Mouse (Mus musculus): ENCODE measurements around the gene Tmprss2.
"Not testable (repeated sequence)": the region's sequence is repeated elsewhere in the genome, so short reads cannot be mapped to it uniquely, and the experiment has no call there.

Tmprss2 gene

GRCm38 (mm10) chr16:97591512-97591911 lies 19.5 kb downstream of the Tmprss2 start:
- DNase-seq (ENCODE audit: low spot score in 2 of 2), result no peak

GRCm38 (mm10) chr16:97582876-97583275 lies 28.1 kb downstream of the Tmprss2 start:
- DNase-seq (ENCODE audit: low spot score in 2 of 2), result not testable (repeated sequence)

- DNase-seq (ENCODE audit: low spot score in 2 of 2), result no peak
Observed at GRCm38 (mm10) chr16:97569426-97569825, 41.6 kb downstream of the Tmprss2 start.

GRCm38 (mm10) chr16:97568662-97569061 lies 42.3 kb downstream of the Tmprss2 start:
- DNase-seq (ENCODE audit: low spot score in 2 of 2), result peak in 1 of 2 experiments; percentile 70

GRCm38 (mm10) chr16:97544340-97544739 lies 66.7 kb downstream of the Tmprss2 start:
- no peak for DNase-seq (ENCODE audit: low spot score in 2 of 2)

- no peak for DNase-seq (ENCODE audit: low spot score in 2 of 2)
Observed at GRCm38 (mm10) chr16:97536859-97537258, 74.1 kb downstream of the Tmprss2 start.

- DNase-seq (ENCODE audit: low spot score in 2 of 2), result peak; percentile 56 to 58
Observed at GRCm38 (mm10) chr16:97535808-97536413, 75.1 kb downstream of the Tmprss2 start.

- DNase-seq (ENCODE audit: low spot score in 2 of 2), result peak; percentile 42 to 43
Observed at GRCm38 (mm10) chr16:97534876-97535461, 76.0 kb downstream of the Tmprss2 start.

GRCm38 (mm10) chr16:97534448-97534847 lies 76.5 kb downstream of the Tmprss2 start:
- DNase-seq (ENCODE audit: low spot score in 2 of 2), result no peak

- no peak for DNase-seq (ENCODE audit: low spot score in 2 of 2)
Observed at GRCm38 (mm10) chr16:97533751-97534150, 77.2 kb downstream of the Tmprss2 start.

- no peak for DNase-seq (ENCODE audit: low spot score in 2 of 2)
Observed at GRCm38 (mm10) chr16:97533126-97533525, 77.9 kb downstream of the Tmprss2 start.

- no peak for DNase-seq (ENCODE audit: low spot score in 2 of 2)
Observed at GRCm38 (mm10) chr16:97529241-97529640, 81.8 kb downstream of the Tmprss2 start.

- DNase-seq (ENCODE audit: low spot score in 2 of 2), result peak in 1 of 2 experiments; percentile 53
Observed at GRCm38 (mm10) chr16:97523024-97523423, 88.0 kb downstream of the Tmprss2 start.

- no peak for DNase-seq (ENCODE audit: low spot score in 2 of 2)
Observed at GRCm38 (mm10) chr16:97521983-97522382, 89.0 kb downstream of the Tmprss2 start.

GRCm38 (mm10) chr16:97516341-97516740 lies 94.7 kb downstream of the Tmprss2 start:
- DNase-seq (ENCODE audit: low spot score in 2 of 2), result no peak

Measured in left cerebral cortex, adult 9 months (tissue).